Mouse (Mus musculus): ENCODE measurements at regions not wholly inside any gene's neighbourhood (a gene's known extent, or its start where the extent isn't known, plus 50 kb on each side); places are given as distances from the start of the nearest gene placed in this dataset.

DNA sequence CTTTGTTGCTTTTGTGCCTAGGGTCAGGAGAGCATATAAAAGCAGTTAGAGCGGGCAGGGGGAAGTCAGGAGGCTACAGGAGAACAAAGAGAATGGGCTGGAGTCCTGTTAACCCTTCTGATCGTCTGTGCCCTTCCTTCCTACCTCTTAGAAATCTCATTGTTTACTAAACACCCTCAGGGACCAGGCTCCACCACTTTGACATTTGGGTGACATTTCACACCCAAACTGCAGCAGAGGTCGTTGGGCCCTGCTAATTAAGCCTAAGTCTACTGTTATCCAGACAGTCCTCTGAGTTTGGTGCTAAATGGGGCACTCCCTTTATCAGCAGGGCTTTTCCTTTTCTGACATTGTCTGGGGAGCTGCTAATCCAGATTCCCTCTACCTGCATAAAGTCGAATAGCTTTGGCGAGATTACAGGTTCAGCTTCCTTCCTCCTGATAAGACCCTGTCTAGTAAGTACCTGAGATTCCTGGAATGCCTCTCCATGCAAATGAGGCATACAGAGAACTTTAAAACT is 84.2 kb upstream of the Arglu1 start:
- DNase-seq (ENCODE audit: low spot score in 2 of 2), result no peak

GRCm38 (mm10) chr8:8772424-8772823 is 82.1 kb upstream of the Arglu1 start:
- no peak for DNase-seq (ENCODE audit: low spot score in 2 of 2)

DNA sequence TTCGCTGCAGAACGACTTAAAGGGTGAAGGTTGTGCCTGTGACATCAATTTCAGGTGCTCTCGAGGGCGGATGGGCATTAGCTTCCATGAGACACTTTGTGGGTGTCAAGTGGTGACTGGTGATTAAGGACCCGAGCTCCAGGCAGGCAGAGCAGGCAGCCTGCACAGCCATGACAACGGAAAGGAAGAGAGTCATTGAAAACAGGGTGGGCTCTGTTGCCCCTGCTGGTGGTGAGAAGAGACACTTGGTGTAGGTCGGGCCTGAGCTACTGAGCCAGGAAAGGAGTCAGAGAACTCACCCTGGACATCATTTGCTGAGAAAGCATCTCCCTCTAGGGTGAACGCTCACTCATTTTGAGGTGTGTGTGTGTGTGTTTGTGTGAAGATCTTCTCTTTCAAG is 80.1 kb upstream of the Arglu1 start:
- no peak for DNase-seq (ENCODE audit: low spot score in 2 of 2)

- no peak for DNase-seq (ENCODE audit: low spot score in 2 of 2)
These were observed 72.0 kb upstream of the Arglu1 start for GRCm38 (mm10) chr8:8762354-8762753.

- no peak for DNase-seq (ENCODE audit: low spot score in 2 of 2)
These were observed 68.0 kb upstream of the Arglu1 start for GRCm38 (mm10) chr8:8758283-8758682.

- no peak for DNase-seq (ENCODE audit: low spot score in 2 of 2)
These were observed 60.9 kb upstream of the Arglu1 start for GRCm38 (mm10) chr8:8751208-8751607.

- DNase-seq (ENCODE audit: low spot score in 2 of 2), result no peak
These were observed 56.4 kb upstream of the Arglu1 start for GRCm38 (mm10) chr8:8746691-8747090.

- no peak for DNase-seq (ENCODE audit: low spot score in 2 of 2)
These were observed 55.4 kb upstream of the Arglu1 start for GRCm38 (mm10) chr8:8745615-8746285.
